Mouse (Mus musculus): Measurements from ENCODE around the gene Nfkbib.

Gene Nfkbib

DNA sequence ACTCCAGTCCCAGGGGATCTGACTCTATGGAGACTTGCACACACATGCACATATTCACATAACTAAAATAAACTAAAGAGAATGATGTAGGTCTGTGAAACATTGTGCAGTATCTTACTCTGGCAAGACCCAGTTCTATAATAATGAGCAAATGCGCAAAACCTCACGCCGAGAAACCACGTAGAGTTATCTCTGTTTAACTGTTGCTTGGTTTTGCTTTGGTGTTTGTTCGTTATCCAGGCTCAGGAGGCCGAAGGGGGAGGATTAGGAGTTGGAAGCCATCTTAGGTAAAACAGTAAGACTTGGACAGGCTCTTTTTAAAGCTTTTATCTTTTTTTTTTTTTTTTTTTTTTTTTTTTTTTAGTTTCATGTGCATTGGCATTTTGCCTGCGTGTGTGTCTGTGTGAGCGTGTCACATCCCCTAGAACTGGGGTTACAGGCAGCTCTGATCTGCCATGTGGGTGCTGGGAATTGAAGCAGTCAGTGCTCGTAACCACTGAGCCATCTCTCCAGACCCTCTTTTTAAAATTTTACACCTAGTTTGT, 2.2 kb upstream of the Nfkbib start:
- DNase-seq (ENCODE audit: low spot score in 2 of 2), result no peak

DNA sequence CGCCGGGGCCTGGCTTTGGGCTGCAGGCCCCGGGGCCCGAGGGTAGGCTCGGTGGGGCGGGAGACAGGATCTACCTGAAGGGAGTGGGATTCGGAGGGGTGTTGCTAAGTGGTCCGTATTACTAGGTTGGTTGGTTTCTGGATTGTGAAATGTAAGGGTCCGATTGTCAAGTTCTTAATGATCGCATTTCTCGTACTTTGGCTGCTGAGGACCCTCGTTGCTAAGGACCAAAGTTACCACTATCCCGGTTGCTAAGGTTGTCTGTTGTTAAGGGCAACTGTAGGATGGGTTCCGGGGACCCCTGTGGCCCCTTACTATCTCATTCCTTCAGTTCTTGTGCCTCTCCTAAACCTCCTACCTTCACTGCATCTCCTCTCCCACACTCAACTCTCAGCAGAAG, 402 bp downstream of the Nfkbib start:
- DNase-seq (ENCODE audit: low spot score in 2 of 2), result no peak

- DNase-seq (ENCODE audit: low spot score in 2 of 2), result peak; percentile 92 to 98
Observed at GRCm38 (mm10) chr7:28766173-28766879, 986 bp downstream of the Nfkbib start, which contains the start of gene Sirt2. Gene Sirt2, plus strand, starts transcription at chr7:28766735.

- DNase-seq (ENCODE audit: low spot score in 2 of 2), result no peak
Observed at GRCm38 (mm10) chr7:28765211-28765610, 2.1 kb downstream of the Nfkbib start.

DNA sequence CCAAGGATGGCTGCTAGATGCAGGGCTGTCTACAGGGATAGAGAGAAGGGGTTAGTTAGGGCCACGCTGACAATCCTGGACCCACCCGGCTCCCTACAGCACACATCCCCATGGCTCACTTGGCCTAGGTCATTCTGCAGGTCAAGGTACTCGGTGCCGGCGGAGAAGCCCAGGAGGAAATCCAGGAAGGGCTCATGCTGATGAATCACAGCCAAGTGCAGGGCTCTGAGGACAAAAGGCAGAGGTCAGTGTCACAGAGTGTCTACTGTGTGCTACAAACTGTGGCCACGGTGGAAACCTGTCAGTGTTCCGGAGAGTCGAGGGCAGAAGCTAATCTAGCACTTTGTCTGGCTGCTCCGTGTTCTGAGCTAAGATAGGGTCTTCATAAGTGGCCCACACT, 5.4 kb downstream of the Nfkbib start:
- DNase-seq (ENCODE audit: low spot score in 2 of 2), result no peak

DNA sequence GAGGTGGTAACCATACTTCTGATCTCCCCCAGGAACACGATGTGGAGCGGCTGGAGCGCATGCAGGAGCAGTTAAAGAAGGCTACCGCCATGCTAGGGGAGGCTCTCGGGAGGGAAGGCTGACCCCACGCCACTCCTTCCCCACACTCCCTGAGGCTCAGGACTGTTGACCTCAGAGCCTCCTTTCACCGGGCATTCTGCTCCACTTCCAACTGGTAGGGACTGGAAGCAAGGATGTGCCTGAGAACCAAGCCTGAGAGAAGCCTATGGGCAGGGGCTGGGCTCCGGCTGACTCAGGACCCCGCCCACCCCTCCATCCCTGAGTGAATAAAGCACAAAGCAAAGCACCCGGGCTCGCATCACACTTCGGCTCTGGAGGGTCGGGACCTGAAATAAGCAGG, 8.7 kb downstream of the Nfkbib start:
- DNase-seq (ENCODE audit: low spot score in 2 of 2), result no peak

DNA sequence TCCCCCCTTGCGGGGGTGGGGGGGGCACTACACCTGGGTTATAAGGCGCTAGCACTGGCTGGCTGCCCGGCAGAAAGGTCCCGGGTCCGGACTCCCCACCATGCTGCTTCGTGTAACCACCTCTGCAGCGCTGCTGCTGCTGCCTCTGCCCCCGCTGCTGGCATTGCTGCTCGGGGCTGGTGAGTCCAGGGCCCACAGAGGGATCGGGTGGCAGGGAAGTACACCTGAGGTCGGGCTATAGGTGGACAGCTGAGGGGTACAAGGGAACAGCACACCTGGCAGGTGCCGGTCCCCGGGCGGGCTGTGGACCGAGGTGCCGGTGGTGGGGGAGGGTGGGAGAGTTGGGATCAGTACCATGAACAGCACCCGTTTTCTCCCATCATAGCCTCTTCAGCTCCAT, 11.2 kb downstream of the Nfkbib start, which contains the start of gene Ccer2:
Gene Ccer2 (plus strand): TSS at position 96 of the 400 bp plus-strand sequence.
- no peak for DNase-seq (ENCODE audit: low spot score in 2 of 2)

DNA sequence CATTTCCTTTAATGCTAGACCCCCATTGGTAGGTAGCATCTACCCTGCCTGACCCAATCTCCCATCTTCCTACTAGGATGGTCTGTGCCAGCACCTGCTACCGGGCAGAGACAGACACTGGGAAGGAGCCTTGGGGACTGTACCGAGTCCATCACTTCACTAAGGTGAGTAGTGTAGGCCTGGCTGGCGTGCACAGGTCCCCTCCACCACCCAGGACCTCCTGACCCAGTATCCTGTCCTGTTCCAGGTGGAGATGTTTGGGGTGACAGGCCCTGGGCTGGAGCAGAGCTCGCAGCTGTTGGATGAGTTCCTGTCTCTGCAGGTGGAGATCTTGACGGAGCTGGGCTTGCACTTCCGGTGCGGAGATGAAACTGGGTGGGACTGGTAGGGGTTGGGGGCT, 17.4 kb downstream of the Nfkbib start:
- no peak for DNase-seq (ENCODE audit: low spot score in 2 of 2)

DNA sequence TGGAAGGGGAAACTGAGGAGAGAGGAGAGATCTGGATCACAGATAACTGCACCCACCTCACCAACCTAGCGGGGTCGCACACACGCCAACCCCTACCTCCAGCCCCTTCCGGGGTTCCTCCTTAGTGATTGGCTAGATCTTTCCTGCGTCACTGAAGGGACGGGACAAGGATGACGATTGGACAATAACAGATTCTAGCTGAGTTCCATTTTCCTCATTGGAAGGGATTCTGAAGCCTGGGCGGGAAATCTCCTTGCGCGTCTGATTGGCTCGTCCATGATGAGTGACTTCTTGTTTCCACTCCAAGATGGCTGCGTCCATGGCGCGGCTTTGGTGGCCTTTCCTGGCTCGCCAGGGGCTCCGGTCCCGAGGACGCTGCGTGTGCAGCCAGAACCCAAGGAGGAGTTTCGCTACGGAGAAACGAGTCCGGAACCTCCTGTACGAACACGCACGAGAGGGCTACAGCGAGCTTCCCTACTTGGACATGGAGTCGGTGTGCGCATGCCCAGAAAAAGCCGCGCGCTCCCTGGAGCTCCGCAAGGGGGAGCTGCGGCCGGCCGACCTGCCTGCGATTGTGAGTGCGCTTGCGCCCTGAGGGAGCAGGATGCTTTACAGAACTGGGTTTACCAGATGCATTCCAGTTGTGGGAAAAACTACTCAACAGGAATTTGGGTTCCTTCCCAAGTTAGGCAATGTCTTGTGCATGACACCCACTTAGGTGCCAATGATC, 25.4 kb downstream of the Nfkbib start, which contains the start of the genes Mrps12 and Sars2:
Gene Mrps12 (minus strand): TSS at position 112 of the 730 bp plus-strand sequence.
Gene Sars2 (plus strand): TSS at position 284 of the 730 bp plus-strand sequence.
- peak; percentile 93 to 95 for DNase-seq (ENCODE audit: low spot score in 2 of 2)

GRCm38 (mm10) chr7:28741368-28741708, 26.0 kb downstream of the Nfkbib start:
- no peak for DNase-seq (ENCODE audit: low spot score in 2 of 2)

DNA sequence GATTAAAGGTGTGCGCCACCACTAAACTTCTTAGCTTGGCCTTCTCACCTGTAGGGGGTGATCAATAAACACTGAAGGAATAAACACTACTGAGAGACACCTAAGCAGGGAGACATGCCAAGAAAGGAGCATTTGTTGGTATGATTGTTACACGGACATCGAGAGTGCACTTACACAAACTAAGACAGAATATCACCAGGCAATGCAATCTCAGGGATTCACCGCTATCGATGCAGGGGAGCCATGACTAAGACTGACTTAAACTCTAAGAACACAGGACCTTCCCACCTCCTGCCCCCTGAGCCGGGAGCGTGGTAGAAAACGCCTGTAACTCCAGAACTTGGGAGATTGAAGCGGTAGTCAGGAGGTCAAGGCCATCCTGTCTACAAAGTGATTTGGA, 26.4 kb downstream of the Nfkbib start:
- no peak for DNase-seq (ENCODE audit: low spot score in 2 of 2)

GRCm38 (mm10) chr7:28739829-28740228, 27.5 kb downstream of the Nfkbib start:
- no peak for DNase-seq (ENCODE audit: low spot score in 2 of 2)

- no peak for DNase-seq (ENCODE audit: low spot score in 2 of 2)
Observed at GRCm38 (mm10) chr7:28735701-28736100, 31.6 kb downstream of the Nfkbib start.

DNA sequence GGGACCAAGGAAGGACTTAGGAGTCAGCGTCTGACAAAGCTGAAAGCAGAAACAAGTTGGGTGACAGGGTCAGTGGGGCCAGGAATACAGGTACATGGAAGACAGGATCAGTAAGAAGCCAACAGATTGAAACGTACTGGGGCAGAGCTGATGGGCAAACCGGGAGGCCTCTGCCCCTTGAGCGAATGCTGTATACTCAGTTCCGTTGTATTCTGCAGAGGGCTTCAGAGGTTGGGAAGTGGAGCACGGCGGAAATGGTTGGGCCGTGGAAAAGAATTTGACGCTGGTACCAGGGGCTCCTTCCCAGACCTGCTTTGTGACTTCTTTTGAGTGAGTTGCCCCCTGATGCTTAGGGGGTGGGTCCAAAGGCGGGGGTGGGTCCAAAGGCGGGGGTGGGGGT, 34.1 kb downstream of the Nfkbib start:
- DNase-seq (ENCODE audit: low spot score in 2 of 2), result no peak

DNA sequence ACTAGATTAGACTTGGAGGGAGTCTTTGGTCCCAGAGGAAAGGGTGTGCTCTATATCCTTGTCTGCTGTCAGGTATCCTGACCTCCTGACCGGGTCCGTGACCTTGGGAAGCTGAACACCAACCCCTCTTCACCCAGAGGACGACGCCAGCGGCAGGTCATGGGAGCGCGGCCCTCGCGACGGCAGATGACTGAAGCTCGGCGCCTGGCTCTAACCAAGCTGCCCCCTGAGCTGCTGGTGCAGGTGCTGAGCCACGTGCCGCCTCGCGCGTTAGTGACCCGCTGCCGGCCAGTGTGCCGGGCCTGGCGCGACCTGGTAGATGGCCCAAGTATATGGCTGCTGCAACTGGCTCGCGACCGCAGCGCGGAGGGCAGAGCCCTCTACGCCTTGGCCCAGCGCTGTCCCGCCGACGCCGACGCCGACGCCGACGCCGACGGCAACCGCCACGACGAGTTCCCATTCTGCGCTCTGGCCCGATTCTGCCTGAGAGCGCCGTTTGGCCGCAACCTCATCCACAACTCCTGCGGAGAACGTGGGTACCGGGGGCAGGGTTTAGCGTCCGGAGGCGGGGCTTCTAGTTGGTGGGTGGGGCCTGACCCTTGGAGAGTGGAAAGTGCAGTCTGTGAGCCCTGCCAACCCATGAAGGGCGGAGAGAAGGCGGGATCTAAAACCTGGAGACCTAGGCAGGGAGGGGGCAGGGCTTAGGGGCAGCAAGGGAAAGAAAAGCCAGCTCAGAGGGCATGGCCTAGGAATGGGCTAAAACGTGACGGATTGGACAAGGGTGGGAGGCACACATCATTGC, 34.8 kb downstream of the Nfkbib start:
- DNase-seq (ENCODE audit: low spot score in 2 of 2), result peak; percentile 61 to 79

DNA sequence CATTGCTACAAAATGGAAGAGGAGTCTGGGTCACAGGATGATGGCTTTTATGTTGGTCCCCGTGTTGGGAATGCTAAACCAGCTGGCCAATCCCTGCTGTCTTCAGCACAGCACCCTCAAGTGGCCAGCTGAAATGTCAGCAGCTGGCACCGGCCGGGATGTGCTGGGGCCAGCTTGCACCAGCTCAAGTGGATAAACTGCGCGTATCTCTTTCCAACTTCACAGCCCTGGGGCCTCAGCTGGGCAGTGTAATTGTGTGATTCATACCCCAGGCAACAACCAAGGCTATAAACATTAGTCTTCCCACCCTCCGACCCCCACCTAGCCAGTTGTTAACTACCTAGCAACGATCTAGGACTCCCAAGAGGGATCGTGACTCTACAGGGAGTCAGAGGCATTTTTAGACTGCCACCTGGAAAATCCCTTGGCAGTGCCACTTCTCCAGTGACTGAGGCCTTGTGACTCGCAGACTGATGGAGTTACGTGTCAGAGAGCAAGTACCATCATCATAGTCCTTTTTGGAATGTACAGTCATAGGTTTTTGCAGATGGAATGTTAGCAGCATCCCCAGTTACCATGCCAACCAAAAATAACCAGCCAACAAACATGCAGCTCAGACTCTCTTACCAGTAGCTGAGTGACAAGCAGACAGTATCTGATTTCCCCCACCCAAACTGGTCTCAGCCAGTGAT, 39.5 kb downstream of the Nfkbib start:
- no peak for DNase-seq (ENCODE audit: low spot score in 2 of 2)

DNA sequence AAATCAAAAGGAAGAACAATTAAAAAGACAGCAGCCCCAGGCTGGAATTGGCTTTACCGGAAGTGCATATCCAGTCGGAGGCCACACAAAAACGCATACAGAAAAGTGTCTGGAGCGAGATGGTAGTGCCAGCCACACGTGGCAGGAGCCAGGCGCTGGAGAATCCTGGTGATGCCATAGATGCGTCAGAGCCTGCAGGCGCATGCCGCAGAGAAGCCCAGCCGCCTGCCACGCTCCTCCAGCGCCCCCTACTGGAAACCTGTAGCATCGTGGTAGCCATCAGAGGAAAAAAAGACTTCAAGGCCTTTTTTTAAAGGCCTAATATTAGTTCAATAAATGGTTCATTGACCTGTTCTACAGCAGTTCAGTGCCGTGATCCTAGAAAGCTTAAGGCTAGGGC, 40.7 kb downstream of the Nfkbib start:
- DNase-seq (ENCODE audit: low spot score in 2 of 2), result peak; percentile 66 to 75

DNA sequence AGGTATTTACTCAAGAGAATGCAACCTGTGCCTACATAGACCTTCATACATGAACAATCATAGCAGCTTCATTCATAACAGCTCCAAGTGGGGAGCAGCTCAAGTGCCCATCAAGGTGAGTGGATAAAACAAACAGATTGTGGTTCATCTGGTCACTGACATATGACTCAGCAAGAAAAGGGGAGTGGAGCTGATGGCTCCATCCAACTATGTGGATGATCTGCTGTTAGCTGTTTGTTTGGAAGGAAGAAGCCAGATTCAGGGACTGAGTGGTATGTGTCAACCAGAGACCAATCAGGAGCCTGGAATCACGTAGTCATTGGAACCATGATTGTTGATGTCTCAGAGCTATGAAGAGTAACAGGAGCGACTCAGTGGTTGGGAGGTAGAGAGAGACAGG, 42.7 kb downstream of the Nfkbib start:
- DNase-seq (ENCODE audit: low spot score in 2 of 2), result no peak

DNA sequence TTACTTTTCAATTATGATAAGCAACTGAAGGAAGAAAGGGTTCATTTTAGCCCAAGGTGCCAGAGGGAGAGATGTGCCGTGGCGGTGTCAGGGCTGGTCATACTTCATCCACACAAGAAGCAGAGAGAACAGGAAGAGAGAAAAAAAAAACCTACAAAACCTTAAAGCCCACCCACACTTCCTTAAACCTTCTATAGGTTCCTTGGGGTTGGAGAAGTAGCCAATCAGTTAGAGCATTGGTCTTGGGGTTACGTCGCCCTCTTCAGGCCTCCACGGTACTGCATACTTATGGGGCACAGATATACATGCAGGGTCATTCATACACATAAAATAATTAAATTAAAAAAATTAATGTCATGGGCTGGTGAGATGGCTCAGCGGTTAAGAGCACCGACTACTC, 45.2 kb downstream of the Nfkbib start:
- no peak for DNase-seq (ENCODE audit: low spot score in 2 of 2)

DNA sequence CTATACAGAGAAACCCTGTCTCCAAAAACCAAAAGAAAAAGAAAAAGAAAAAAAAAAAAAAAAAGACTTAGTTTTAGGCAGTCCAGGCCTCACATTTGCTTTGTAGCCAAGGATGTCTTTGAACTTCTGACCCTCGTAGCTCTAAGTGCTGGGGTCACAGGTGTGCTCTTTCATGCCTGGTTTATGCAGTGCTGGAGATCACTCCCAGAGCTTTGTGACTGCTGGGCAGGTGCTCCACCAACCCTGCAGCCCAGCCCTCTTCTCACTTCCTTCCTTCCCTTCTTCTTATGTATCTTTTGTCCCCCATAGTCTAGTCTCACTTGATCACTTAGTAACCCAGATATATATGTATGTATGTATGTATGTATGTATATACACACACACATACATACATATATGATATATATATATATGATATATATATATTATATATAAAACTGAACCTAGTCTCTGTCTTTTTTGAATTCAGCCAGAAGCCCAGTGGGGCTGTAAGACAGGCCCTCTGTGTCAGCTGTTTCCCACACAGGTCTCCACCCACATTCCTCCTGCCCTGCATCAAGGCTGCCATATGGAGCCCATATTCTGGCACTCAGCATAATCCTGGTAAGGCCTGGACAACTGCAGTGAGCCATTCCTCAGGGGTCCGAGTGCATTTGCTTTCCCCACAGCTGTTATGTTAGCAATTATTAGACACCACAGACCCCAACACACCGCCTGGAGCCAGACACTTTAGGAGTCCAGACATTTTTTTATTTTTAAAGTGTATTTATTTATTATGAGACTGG, 46.4 kb downstream of the Nfkbib start:
- no peak for DNase-seq (ENCODE audit: low spot score in 2 of 2)

- no peak for DNase-seq (ENCODE audit: low spot score in 2 of 2)
Observed at GRCm38 (mm10) chr7:28719650-28720049, 47.7 kb downstream of the Nfkbib start.

Measured in urinary bladder, postnatal 36 days (tissue).